Mouse (Mus musculus) kidney, adult 2 months (tissue): ENCODE data around the gene Dpp6.

Experiments used
- CTCF ChIP-seq: fragments of 200-500 bp; conservative IDR thresholded peaks from 2 replicates; pipeline ENCODE4 v1.5.1; 2011; ENCODE audit warnings: low read depth, mild to moderate bottlenecking, control low read depth, low read length, moderate library complexity, mixed read lengths; ENCODE audit not compliant: insufficient read depth, insufficient read length
- POLR2A ChIP-seq: fragments of 200-500 bp; IDR thresholded peaks from one replicate; pipeline ENCODE4 v1.6.1; 2011; ENCODE audit warnings: low read depth, low read length, control low read depth

DNA sequence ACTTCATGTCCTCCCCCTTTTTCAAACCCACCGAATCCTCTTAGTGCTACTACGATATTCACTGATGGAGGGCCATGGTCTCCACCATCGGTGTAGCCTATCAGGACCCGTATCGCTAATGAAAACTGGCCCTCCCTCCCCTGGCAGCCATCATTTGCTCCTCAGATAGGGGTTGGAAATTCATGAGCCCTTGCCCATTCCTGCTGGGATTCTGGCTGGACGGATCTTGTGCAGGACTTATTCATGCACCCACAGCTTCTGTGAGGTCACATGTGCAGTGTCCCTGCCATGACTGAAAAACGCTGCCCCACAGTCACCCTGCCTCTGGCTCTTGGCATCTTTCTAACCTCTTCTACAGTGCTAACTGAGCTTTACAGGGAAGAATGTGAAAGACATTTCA is 475.2 kb downstream of the Dpp6 start:
- TF ChIP-seq CTCF (no peak), POLR2A (no peak)
